Mouse (Mus musculus) layer of hippocampus, postnatal 25 days (tissue): ENCODE results near the gene Ak7. TPM values are rescaled to one million over a fixed set of nuclear protein-coding genes. Genes with fewer than 3 reads are reported as not detected.

Source experiments
- DNase-seq, 2 experiments: peaks; one replicate each; pipeline ENCODE4 v3.0.0; 2022; ENCODE audit warnings: mixed read lengths in 2 of 2, low spot score in 1 of 2; ENCODE audit errors: extremely low spot score in 1 of 2
- total RNA-seq, 2 experiments: library from RNA; stranded (reverse); gene quantifications; 2 replicates each; pipeline ENCODE4 v1.2.3; 2021

Ak7 gene
- 1 to 10 TPM in 1 of 2 experiments, under 1 TPM in 1; 0.94 to 1.0 TPM for total RNA-seq

GRCm38 (mm10) chr12:105705799-105706487 lies at the start of gene Ak7:
Ak7 (plus strand) TSS chr12:105705976.
- DNase-seq: no peak

GRCm38 (mm10) chr12:105676274-105676673 lies 29.5 kb upstream of the Ak7 start:
- DNase-seq: no peak

- DNase-seq: no peak
These were observed 27.6 kb upstream of the Ak7 start for GRCm38 (mm10) chr12:105678211-105678610.

GRCm38 (mm10) chr12:105678762-105679161 lies 27.0 kb upstream of the Ak7 start:
- no peak for DNase-seq

GRCm38 (mm10) chr12:105683933-105684901 lies 21.6 kb upstream of the Ak7 start, which contains the start of gene Gskip:
Gskip (plus strand) TSS chr12:105684829.
- peak; percentile 17 to 31 for DNase-seq

- DNase-seq: peak; percentile 92 to 93
These were observed 20.6 kb upstream of the Ak7 start, which contains the start of gene Atg2b for GRCm38 (mm10) chr12:105685001-105685691. Atg2b (minus strand) TSS chr12:105685211.

GRCm38 (mm10) chr12:105686791-105687190 lies 19.0 kb upstream of the Ak7 start:
- DNase-seq: no peak

GRCm38 (mm10) chr12:105687416-105687815 lies 18.4 kb upstream of the Ak7 start:
- no peak for DNase-seq

- no peak for DNase-seq
These were observed 17.2 kb upstream of the Ak7 start for GRCm38 (mm10) chr12:105688546-105688945.

- DNase-seq: no peak
These were observed 16.3 kb upstream of the Ak7 start for GRCm38 (mm10) chr12:105689435-105689834.

GRCm38 (mm10) chr12:105694021-105694420 lies 11.8 kb upstream of the Ak7 start:
- DNase-seq: no peak

GRCm38 (mm10) chr12:105695848-105696247 lies 9.9 kb upstream of the Ak7 start:
- DNase-seq: no peak

GRCm38 (mm10) chr12:105697104-105697780 lies 8.5 kb upstream of the Ak7 start:
- no peak for DNase-seq

- no peak for DNase-seq
These were observed 5.3 kb upstream of the Ak7 start for GRCm38 (mm10) chr12:105700433-105700832.

- peak in 1 of 2 experiments; percentile 48 for DNase-seq
These were observed 12.8 kb downstream of the Ak7 start for GRCm38 (mm10) chr12:105718616-105719015.

GRCm38 (mm10) chr12:105720196-105720595 lies 14.4 kb downstream of the Ak7 start:
- DNase-seq: no peak

GRCm38 (mm10) chr12:105721452-105722132 lies 15.8 kb downstream of the Ak7 start:
- DNase-seq: no peak

GRCm38 (mm10) chr12:105722657-105723056 lies 16.9 kb downstream of the Ak7 start:
- peak in 1 of 2 experiments; percentile 6 for DNase-seq

GRCm38 (mm10) chr12:105724616-105725015 lies 18.8 kb downstream of the Ak7 start:
- DNase-seq: no peak
